Mouse (Mus musculus) C2C12 (cell line): Measurements from ENCODE around the gene Tef.

Experiments
- CEBPB ChIP-seq: IDR thresholded peaks from one replicate; pipeline ENCODE4 v1.6.1; 2011; ENCODE audit warnings: low read depth, mild to moderate bottlenecking, control low read depth, moderate library complexity
- CTCF ChIP-seq: IDR thresholded peaks from one replicate; pipeline ENCODE4 v1.5.1; 2011; ENCODE audit not compliant: control insufficient read depth, insufficient read depth, insufficient read length
- FOSL1 ChIP-seq: IDR thresholded peaks from one replicate; pipeline ENCODE4 v1.8.0; 2011; ENCODE audit warnings: mild to moderate bottlenecking, low read length; ENCODE audit not compliant: poor library complexity, insufficient read depth, severe bottlenecking
- MAX ChIP-seq: IDR thresholded peaks from one replicate; pipeline ENCODE4 v1.6.1; 2011; ENCODE audit warnings: mild to moderate bottlenecking, control low read depth
- MYOD1 ChIP-seq: IDR thresholded peaks from one replicate; pipeline ENCODE4 v1.6.1; 2011; ENCODE audit warnings: low read depth; ENCODE audit not compliant: control insufficient read depth, insufficient read length
- MYOG ChIP-seq: IDR thresholded peaks from one replicate; pipeline ENCODE4 v1.6.1; 2011; ENCODE audit not compliant: control insufficient read depth, insufficient read length; ENCODE audit errors: extremely low read depth
- USF1 ChIP-seq: IDR thresholded peaks from one replicate; pipeline ENCODE4 v1.6.1; 2011; ENCODE audit warnings: low read depth, mild to moderate bottlenecking, control low read depth, moderate library complexity

GRCm38 (mm10) chr15:81856030-81856790 is 54.0 kb downstream of the Tef start:
- TF ChIP-seq CTCF (no peak), CEBPB (no peak), MAX (no peak), FOSL1 (no peak), USF1 (no peak), MYOG (no peak), MYOD1 (no peak)
